Mouse (Mus musculus) splenic B cell, adult 2 months (primary cell): ENCODE measurements around the gene Ugt1a8.
"Not testable (repeated sequence)": the region's sequence is repeated elsewhere in the genome, so short reads cannot be mapped to it uniquely, and the experiment has no call there.

Experiments
- DNase-seq: peaks from one replicate; pipeline ENCODE4 v3.0.0-alpha.2; 2011; ENCODE audit warnings: low read depth, low spot score
- H3K27me3 ChIP-seq: 2 replicates; pipeline ENCODE4 v1.6.1; 2012; ENCODE audit warnings: mild to moderate bottlenecking, low read length, moderate library complexity, mixed read lengths; ENCODE audit not compliant: control insufficient read depth, poor library complexity, insufficient read depth, severe bottlenecking
- H3K36me3 ChIP-seq: 2 replicates; pipeline ENCODE4 v1.6.1; 2012; ENCODE audit warnings: mild to moderate bottlenecking, low read length, moderate library complexity, mixed read lengths; ENCODE audit not compliant: control insufficient read depth, poor library complexity, insufficient read depth, severe bottlenecking

Gene Ugt1a8

GRCm38 (mm10) chr1:88087513-88087912, at the start of gene Ugt1a8:
TSS of gene Ugt1a8 (plus strand) at chr1:88087813.
- no peak for DNase-seq
- no peaks in the 10 kb centered on the region for H3K36me3 ChIP-seq
- no peaks in the 10 kb centered on the region for H3K27me3 ChIP-seq

DNA sequence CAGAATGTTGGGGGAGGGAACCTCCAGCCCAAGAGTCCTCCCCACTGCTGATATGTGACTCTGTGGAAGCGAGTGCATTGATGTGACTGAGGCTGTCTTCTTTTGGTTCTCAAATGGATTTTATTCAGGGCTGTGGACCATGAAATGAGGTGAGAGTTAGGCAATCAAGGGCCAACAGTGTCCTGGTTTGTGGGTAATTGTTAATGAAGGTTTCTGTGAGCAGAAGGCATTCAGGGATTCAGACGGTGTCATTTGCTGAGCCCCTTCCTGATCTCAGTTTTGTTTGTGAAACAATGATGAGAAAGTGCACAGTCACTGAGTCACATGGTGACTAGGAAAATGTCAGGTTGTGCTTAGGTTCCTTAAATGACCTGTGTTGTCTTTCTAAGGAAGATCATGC, 44.6 kb upstream of the Ugt1a8 start:
- not testable (repeated sequence) for H3K36me3 ChIP-seq, H3K27me3 ChIP-seq, DNase-seq

- not testable (repeated sequence) for DNase-seq, H3K36me3 ChIP-seq, H3K27me3 ChIP-seq
Observed at GRCm38 (mm10) chr1:88044832-88045437, 42.7 kb upstream of the Ugt1a8 start.

GRCm38 (mm10) chr1:88047408-88047807, 40.2 kb upstream of the Ugt1a8 start:
- H3K27me3 ChIP-seq, H3K36me3 ChIP-seq, DNase-seq: not testable (repeated sequence)

- H3K36me3 ChIP-seq = no peaks in the 10 kb centered on the region
- no peaks in the 10 kb centered on the region for H3K27me3 ChIP-seq
- DNase-seq = no peak
Observed at GRCm38 (mm10) chr1:88055088-88055487, 32.5 kb upstream of the Ugt1a8 start, which contains the start of gene Ugt1a10. TSS of gene Ugt1a10 (plus strand) at chr1:88055388.

- not testable (repeated sequence) for H3K27me3 ChIP-seq, DNase-seq, H3K36me3 ChIP-seq
Observed at GRCm38 (mm10) chr1:88066472-88067102, 21.0 kb upstream of the Ugt1a8 start.

GRCm38 (mm10) chr1:88070495-88070894, 17.1 kb upstream of the Ugt1a8 start, which contains the start of gene Ugt1a9:
TSS of gene Ugt1a9 (plus strand) at chr1:88070800.
- no peaks in the 10 kb centered on the region for H3K36me3 ChIP-seq
- no peaks in the 10 kb centered on the region for H3K27me3 ChIP-seq
- no peak for DNase-seq

DNA sequence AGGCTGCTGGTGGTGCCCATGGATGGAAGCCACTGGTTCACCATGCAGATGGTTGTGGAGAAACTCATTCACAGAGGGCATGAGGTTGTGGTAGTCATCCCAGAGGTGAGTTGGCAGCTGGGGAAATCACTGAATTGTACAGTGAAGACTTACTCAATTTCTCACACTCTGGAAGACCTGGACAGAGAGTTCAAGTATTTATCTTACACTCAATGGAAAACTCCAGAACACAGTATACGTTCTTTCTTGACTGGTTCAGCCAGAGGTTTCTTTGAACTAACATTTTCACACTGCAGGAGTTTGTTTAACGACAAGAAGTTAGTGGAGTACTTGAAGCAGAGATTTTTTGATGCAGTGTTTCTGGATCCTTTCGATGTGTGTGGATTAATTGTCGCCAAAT, 16.7 kb upstream of the Ugt1a8 start:
- Histone ChIP-seq H3K27me3 (no peaks in the 10 kb centered on the region), H3K36me3 (no peaks in the 10 kb centered on the region)
- no peak for DNase-seq

GRCm38 (mm10) chr1:88074471-88074870, 13.1 kb upstream of the Ugt1a8 start:
- no peak for DNase-seq
- no peaks in the 10 kb centered on the region for H3K27me3 ChIP-seq
- H3K36me3 ChIP-seq = no peaks in the 10 kb centered on the region

DNA sequence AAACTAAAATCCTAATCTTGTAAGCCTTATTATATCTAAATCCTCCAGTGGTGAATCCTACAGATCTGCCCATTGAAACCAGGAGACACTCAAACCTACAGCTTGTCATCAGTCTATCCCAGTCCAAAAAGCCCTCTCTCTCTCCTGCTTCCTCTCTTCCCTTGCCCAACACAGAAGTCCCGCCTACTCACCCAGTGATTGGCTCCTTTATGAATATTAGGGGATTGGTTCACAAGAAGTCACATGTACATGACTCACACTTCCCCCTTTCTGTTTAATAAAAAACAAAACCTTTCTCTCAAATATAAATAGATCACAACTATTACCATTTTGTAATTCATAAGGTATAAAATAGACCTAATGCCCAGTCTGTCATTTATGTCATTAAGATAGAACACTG, 10.5 kb upstream of the Ugt1a8 start:
- Histone ChIP-seq H3K36me3 (no peaks in the 10 kb centered on the region), H3K27me3 (no peaks in the 10 kb centered on the region)
- no peak for DNase-seq

- Histone ChIP-seq H3K27me3 (no peaks in the 10 kb centered on the region), H3K36me3 (no peaks in the 10 kb centered on the region)
- no peak for DNase-seq
Observed at GRCm38 (mm10) chr1:88081670-88082069, 5.9 kb upstream of the Ugt1a8 start.

DNA sequence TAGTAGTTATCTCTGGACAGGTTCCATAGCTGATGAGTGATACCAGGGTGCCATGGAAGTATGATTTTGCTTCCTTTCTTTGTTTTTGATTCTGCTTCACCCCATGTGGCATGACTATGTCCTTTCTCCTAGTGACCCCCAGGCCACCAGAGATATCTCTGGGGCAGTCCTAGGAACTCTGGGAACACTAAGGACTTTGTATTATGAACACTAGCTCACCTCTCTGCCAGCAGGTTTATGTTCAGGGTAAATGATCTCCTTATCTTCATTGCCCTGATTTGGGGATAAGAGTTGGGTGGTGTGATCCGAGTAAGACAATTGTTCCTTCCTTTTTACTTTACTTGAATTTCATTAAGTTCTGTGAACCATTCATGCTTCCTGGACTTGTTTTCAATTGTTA, 1.5 kb upstream of the Ugt1a8 start:
- DNase-seq = no peak

DNA sequence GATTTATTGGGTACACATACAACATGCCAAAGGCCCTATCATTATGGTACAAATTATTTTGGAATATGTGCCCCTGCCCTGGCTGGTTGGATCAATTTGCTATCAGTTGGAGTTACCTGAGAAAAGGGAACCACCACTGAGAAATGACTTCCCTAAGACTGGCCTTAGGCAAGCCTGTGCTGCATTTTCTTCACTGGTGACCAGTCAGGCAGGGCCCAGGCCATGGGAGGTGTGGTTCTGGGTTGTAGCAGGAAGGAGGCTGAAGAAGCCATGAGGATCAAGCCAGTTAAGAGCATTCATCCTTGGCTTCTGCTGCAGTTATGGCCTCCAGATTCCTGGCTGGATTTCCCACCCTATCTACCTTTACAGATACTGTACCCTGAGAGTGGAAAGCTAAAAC, 4.7 kb downstream of the Ugt1a8 start:
- DNase-seq = no peak
- H3K36me3 ChIP-seq = no peaks in the 10 kb centered on the region
- no peaks in the 10 kb centered on the region for H3K27me3 ChIP-seq

More for the DNA sequence above, 1.5 kb upstream of the Ugt1a8 start:
- Histone ChIP-seq H3K36me3 (no peaks in the 10 kb centered on the region), H3K27me3 (no peaks in the 10 kb centered on the region)

DNA sequence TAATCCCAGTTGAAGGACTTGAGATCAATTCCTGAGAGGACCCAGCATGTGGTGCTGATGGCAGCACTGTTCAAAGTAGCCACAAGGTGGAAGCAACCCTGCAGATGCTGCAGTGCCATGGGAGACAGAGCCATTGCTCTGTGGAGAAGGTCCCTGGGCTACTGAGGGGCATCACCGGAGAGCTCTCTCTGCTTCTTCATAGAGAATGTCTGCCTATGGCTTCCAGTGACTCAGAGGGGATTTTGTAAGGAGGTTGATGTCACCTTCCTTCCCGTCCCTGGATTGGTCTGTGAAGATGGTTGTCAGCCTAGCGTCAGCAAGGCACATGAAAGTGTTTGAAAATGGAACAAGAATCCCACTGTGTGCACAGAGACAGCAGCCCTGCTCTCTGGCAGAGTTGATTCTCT, 6.7 kb downstream of the Ugt1a8 start:
- not testable (repeated sequence) for H3K27me3 ChIP-seq, H3K36me3 ChIP-seq
- DNase-seq = peak; percentile 9

DNA sequence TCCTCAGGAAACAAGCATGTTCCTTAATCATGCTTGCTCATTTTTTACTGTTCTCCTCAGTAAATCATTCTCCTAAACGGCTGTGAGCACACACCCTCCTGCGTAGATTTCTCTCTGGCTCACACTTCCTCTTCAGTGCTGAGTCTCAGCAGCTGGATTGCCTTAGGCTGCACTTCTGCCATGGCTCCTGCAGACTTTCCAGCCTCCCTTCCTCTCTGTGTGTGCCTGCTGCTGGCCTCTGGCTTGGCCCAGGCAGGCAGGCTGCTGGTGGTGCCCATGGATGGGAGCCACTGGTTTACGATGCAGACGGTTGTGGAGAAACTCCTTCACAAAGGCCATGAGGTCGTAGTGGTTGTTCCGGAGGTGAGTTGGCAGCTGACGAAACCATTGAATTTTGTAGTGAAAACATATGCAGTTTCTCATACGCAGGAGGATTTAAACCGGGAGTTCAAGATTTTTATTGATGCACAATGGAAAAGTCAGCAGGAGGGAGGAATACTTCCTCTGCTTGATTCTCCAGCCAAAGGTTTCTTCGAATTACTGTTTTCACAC, 7.4 kb downstream of the Ugt1a8 start, which contains the start of gene Ugt1a7c:
Gene Ugt1a7c, plus strand, starts transcription at position 122 of the 552 bp plus-strand sequence.
- no peaks in the 10 kb centered on the region for H3K27me3 ChIP-seq
- peak; percentile 28 for DNase-seq
- H3K36me3 ChIP-seq = no peaks in the 10 kb centered on the region
